In the genomic region with DNA sequence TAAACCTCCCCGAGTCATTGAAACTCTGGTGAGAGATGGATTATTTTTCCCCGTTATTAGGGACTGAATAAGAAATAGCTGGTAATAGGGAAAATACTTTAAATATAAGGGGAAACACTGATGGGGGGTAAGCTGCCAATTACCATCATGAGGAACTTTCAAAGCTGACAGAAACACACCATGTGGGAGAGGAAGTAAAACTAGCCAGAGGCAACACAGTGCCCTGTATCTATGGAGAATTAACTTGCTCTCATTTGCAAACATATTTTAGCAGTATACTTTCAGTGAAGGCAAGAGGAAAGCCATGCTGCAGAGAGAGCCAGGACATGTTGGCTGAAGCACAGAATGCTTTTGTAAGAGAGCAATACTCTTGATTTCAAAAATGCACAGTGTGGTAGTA, we compare ENCODE assay signal across 1 mouse cellular context.
TF ChIP-seq lines count a peak whose summit lies in the region.

No protein-coding gene starts in this region.

TF ChIP-seq in CH12.LX, 34 proteins besides CTCF, POLR2A, EP300 and RAD21 (continued from another document):
- TF ChIP-seq MXI1 (IDR thresholded peaks at IDR 0.05; ENCODE audit: low read depth, low read length) (no peak), JUND (conservative IDR thresholded peaks at IDR 0.05; ENCODE audit: low read depth, low read length) (no peak), ZMIZ1 (IDR thresholded peaks at IDR 0.05; ENCODE audit: low read depth, low read length) (no peak), ZKSCAN1 (IDR thresholded peaks at IDR 0.05; ENCODE audit: borderline replicate concordance, low read depth, low read length) (no peak), SIN3A (IDR thresholded peaks at IDR 0.05; ENCODE audit: low read length) (no peak), GABPA (IDR thresholded peaks at IDR 0.05; ENCODE audit: insufficient replicate concordance, low read depth, low read length) (no peak), ELF1 (IDR thresholded peaks at IDR 0.05; ENCODE audit: low read depth, low read length) (no peak), USF1 (IDR thresholded peaks at IDR 0.05; ENCODE audit: low read depth, low read length) (no peak), NRF1 (IDR thresholded peaks at IDR 0.05; ENCODE audit: low read depth, low read length) (no peak), CHD2 (IDR thresholded peaks at IDR 0.05; ENCODE audit: low read length) (no peak), PAX5 (IDR thresholded peaks at IDR 0.05; ENCODE audit: low read length) (no peak), POLR2AphosphoS2 (IDR thresholded peaks at IDR 0.05; ENCODE audit: low read depth, low read length) (no peak), MYC (IDR thresholded peaks at IDR 0.05; ENCODE audit: low read depth, low read length) (no peak), UBTF (IDR thresholded peaks at IDR 0.05; ENCODE audit: low read depth, low read length) (no peak), RCOR1 (conservative IDR thresholded peaks at IDR 0.05; ENCODE audit: low read depth, low read length) (no peak)
TF ChIP-seq in CH12.LX: peak in this region for 0.
